ENCODE assay signal across 14 mouse cellular contexts in the genomic region with DNA sequence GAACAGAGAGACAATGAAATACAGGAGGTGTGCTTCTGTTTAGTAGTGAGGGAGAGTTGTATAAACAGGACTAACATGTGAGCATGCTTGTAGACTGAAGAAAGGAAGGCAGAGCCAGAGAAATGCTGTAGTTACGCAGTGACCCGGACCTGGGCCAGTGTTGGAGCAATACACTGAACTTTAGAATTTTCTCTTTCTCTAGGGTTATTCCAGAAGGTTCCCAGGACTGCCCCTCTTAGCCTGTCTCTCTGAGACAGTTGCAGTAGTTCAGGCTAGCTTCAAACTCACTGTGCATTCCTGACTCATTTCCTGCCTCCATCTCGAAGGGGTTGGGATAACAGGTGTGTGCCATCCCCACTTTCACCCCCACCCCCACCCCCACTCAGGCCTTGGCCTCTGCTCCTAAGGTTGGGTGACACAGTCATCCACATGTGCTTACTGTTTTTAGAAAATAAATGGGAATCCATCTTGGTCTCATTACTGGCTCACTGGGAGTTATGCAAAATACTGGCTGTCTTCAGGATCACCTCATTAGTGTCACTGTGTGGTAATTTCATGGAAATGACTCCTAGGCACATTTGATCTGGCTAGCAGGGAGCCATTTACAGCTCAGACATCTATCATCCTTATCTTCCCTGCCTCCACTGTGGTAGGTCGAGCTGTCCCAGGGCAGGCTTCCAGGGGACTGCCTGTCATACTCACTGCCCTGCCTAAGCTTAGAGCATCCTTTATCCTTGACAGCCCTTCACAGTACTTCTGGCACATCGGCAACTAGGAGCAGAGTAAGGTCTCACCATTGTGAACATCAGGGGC. TPM values are rescaled to one million over a fixed set of nuclear protein-coding genes. Genes with fewer than 3 reads are reported as not detected.
A peak's percentile ranks its signal among the peaks of the same experiment; 100 is the strongest.
DNase-seq lines count a peak whose midpoint lies in the region; ATAC-seq and TF ChIP-seq lines count a peak whose summit lies in the region.
"Had no signal": no experiment of that assay in that cellular context is flagged by ENCODE, and none has a peak within 500 bp of the region (broad histone marks: within the 10 kb centered on the region; RNA-seq: fewer than 3 reads in every experiment).

No protein-coding gene starts in this region.

- no peak overlapping the region for H3K4me2 ChIP-seq in midbrain, embryonic 13.5 days (replicated peaks)
- no peak overlapping the region for H3K4me2 ChIP-seq in lung, embryonic 14.5 days
- H3K4me2 ChIP-seq in midbrain, postnatal 0 days (ENCODE audit: low read depth, low read length, poor library complexity, severe bottlenecking): no peak overlapping the region
- H3K4me2 ChIP-seq: embryonic facial prominence, embryonic 13.5 days; midbrain, embryonic 12.5 days had no signal

- H3K36me3 ChIP-seq in midbrain, embryonic 13.5 days: no peaks in the 10 kb centered on the region
- no peaks in the 10 kb centered on the region for H3K36me3 ChIP-seq in midbrain, embryonic 10.5 days
- H3K36me3 ChIP-seq in lung, embryonic 14.5 days (ENCODE audit: insufficient read depth): no peaks in the 10 kb centered on the region
- no peaks in the 10 kb centered on the region for H3K36me3 ChIP-seq in midbrain, postnatal 0 days (ENCODE audit: insufficient read depth, low read length)
- H3K36me3 ChIP-seq: embryonic facial prominence, embryonic 13.5 days; midbrain, embryonic 12.5 days had no signal

- no peak overlapping the region for H3K27ac ChIP-seq in midbrain, embryonic 13.5 days
- H3K27ac ChIP-seq in midbrain, embryonic 10.5 days (replicated peaks): no peak overlapping the region
- H3K27ac ChIP-seq in lung, embryonic 14.5 days (ENCODE audit: low read depth): no peak overlapping the region
- no peak overlapping the region for H3K27ac ChIP-seq in midbrain, postnatal 0 days (ENCODE audit: low read depth, low read length)
- H3K27ac ChIP-seq: embryonic facial prominence, embryonic 13.5 days; liver, embryonic 14.5 days; midbrain, embryonic 12.5 days had no signal

- ATAC-seq in midbrain, embryonic 13.5 days: peak; percentile 66
- ATAC-seq in lung, embryonic 14.5 days (ENCODE audit: insufficient read depth): peak; percentile 99
- ATAC-seq in midbrain, postnatal 0 days (ENCODE audit: low FRiP score): no peak

- peak; percentile 23 for DNase-seq in adrenal gland, adult 8-10 months
- no peak for DNase-seq in adrenal gland, postnatal 10 days
- DNase-seq in midbrain, embryonic 10.5 days (ENCODE audit: low spot score): no peak
- DNase-seq in lung, embryonic 14.5 days: peak; percentile 93
- DNase-seq in midbrain, postnatal 0 days (ENCODE audit: low spot score): peak; percentile 5
- no peak for DNase-seq in spleen, postnatal 36 days (ENCODE audit: low spot score in 2 of 2)
- no peak for DNase-seq in urinary bladder, postnatal 25 days (ENCODE audit: low spot score)
- DNase-seq: heart, postnatal 36 days; layer of hippocampus, adult 9-11 months; thymus, adult 18-20 months had no signal

- H3K9ac ChIP-seq in midbrain, embryonic 13.5 days (replicated peaks): no peak overlapping the region
- no peak overlapping the region for H3K9ac ChIP-seq in lung, embryonic 14.5 days
- H3K9ac ChIP-seq in midbrain, postnatal 0 days (replicated peaks; ENCODE audit: low read length, poor library complexity, severe bottlenecking): no peak overlapping the region
- H3K9ac ChIP-seq: embryonic facial prominence, embryonic 13.5 days; liver, embryonic 14.5 days; midbrain, embryonic 12.5 days had no signal

- no peaks in the 10 kb centered on the region for H3K9me3 ChIP-seq in midbrain, embryonic 13.5 days
- H3K9me3 ChIP-seq in midbrain, embryonic 10.5 days (replicated peaks): no peaks in the 10 kb centered on the region
- no peaks in the 10 kb centered on the region for H3K9me3 ChIP-seq in lung, embryonic 14.5 days (ENCODE audit: low read depth, low read length)
- H3K9me3 ChIP-seq in midbrain, postnatal 0 days (ENCODE audit: low read length): no peaks in the 10 kb centered on the region
- H3K9me3 ChIP-seq: midbrain, embryonic 12.5 days had no signal

- 73% methylated on average over 5 of the region's 5 CpGs for WGBS in midbrain, embryonic 13.5 days
- WGBS in midbrain, embryonic 10.5 days: 76% methylated on average over 5 of the region's 5 CpGs
- 22% methylated on average over 5 of the region's 5 CpGs for WGBS in lung, embryonic 14.5 days
- 60% methylated on average over 5 of the region's 5 CpGs for WGBS in midbrain, postnatal 0 days

- H3K27me3 ChIP-seq in midbrain, embryonic 13.5 days: no peaks in the 10 kb centered on the region
- no peaks in the 10 kb centered on the region for H3K27me3 ChIP-seq in midbrain, embryonic 10.5 days (ENCODE audit: low read depth, poor library complexity, severe bottlenecking)
- H3K27me3 ChIP-seq in lung, embryonic 14.5 days (ENCODE audit: insufficient read depth, low read length): no peaks in the 10 kb centered on the region; the same call in 1 of the 2 replicates
- no peaks in the 10 kb centered on the region for H3K27me3 ChIP-seq in midbrain, postnatal 0 days (ENCODE audit: insufficient read depth, low read length)
- H3K27me3 ChIP-seq: embryonic facial prominence, embryonic 13.5 days; midbrain, embryonic 12.5 days had no signal

- H3K4me1 ChIP-seq in midbrain, embryonic 13.5 days (replicated peaks): peaks cover 5% of the 10 kb centered on the region; the same call in 1 of the 2 replicates
- H3K4me1 ChIP-seq in midbrain, embryonic 10.5 days: no peaks in the 10 kb centered on the region
- H3K4me1 ChIP-seq in lung, embryonic 14.5 days (ENCODE audit: insufficient read depth): no peaks in the 10 kb centered on the region
- H3K4me1 ChIP-seq in midbrain, postnatal 0 days (ENCODE audit: insufficient read depth, low read length): no peaks in the 10 kb centered on the region
- H3K4me1 ChIP-seq: embryonic facial prominence, embryonic 13.5 days had no signal

- no peak for TF ChIP-seq CTCF in lung, embryonic 14.5 days (IDR thresholded peaks at IDR 0.05; ENCODE audit: low read depth)
- TF ChIP-seq CTCF in midbrain, postnatal 0 days (IDR thresholded peaks at IDR 0.05): no peak

- no peak overlapping the region for H3K4me3 ChIP-seq in midbrain, embryonic 13.5 days (replicated peaks)
- H3K4me3 ChIP-seq in midbrain, embryonic 10.5 days: no peak overlapping the region
- H3K4me3 ChIP-seq in lung, embryonic 14.5 days (ENCODE audit: low read depth, low read length): no peak overlapping the region
- no peak overlapping the region for H3K4me3 ChIP-seq in midbrain, postnatal 0 days (ENCODE audit: low read depth, low read length)
- H3K4me3 ChIP-seq: embryonic facial prominence, embryonic 13.5 days; midbrain, embryonic 12.5 days had no signal

RNA-seq across cellular contexts. Expression of a gene that starts 37.7 kb away (rescaled TPM):
- total RNA-seq in adrenal gland, adult 8-10 months (2022): 10 to 100 TPM; 18.2 to 35.7 (median 28.5) TPM
- 10 to 100 TPM; 36.5 to 39.1 TPM for total RNA-seq in adrenal gland, postnatal 10 days (2021)
- polyA plus RNA-seq in midbrain, embryonic 13.5 days (2015; fragmentation: Nextera tagmentation; extraction: Ambion mirVana): 18.6 and 21.6 TPM in 2 replicates
- polyA plus RNA-seq in midbrain, embryonic 10.5 days (2016; fragmentation: Nextera tagmentation; extraction: Ambion mirVana): 24.9 and 27.2 TPM in 2 replicates
- polyA plus RNA-seq in lung, embryonic 14.5 days (2014; fragmentation: Nextera tagmentation; extraction: Ambion mirVana): 47.1 and 48.3 TPM in 2 replicates
- 41.3 and 58.7 TPM in 2 replicates for total RNA-seq in midbrain, postnatal 0 days (2014; rRNA removed)
- polyA plus RNA-seq in midbrain, postnatal 0 days (2015; fragmentation: Nextera tagmentation; extraction: Ambion mirVana): 21.4 and 22.5 TPM in 2 replicates

Comparison
In these comparisons a context has a peak if more than half of its experiments do, and no peak if none do; other contexts are left out.
1. DNase-seq: peak in adrenal gland, adult 8-10 months (single experiment), lung, embryonic 14.5 days (single experiment) and midbrain, postnatal 0 days (single experiment); none in adrenal gland, postnatal 10 days (single experiment), midbrain, embryonic 10.5 days (single experiment), spleen, postnatal 36 days (0 of 2) and urinary bladder, postnatal 25 days (single experiment).